Mouse (Mus musculus) ovary, adult 2 months (tissue): Measurements from ENCODE around the gene Prss54. TPM values are rescaled to one million over a fixed set of nuclear protein-coding genes. Genes with fewer than 3 reads are reported as not detected.

Source experiments
- polyA plus RNA-seq: library from polyadenylated mRNA; depleted of rRNA; stranded (reverse); fragments of >200 nt; gene quantifications from 2 replicates; pipeline ENCODE4 v1.2.3, GENCODE M21; 2012; rRNA removed

The Prss54 gene
- not detected in 2 replicates for polyA plus RNA-seq

GRCm38 (mm10) chr8:95576240-95576639 lies at the start of gene Prss54:
Gene Prss54 (minus strand): TSS chr8:95576340.

GRCm38 (mm10) chr8:95533584-95534387 lies 42.4 kb downstream of the Prss54 start, which contains the start of gene Ccdc113:
Gene Ccdc113 (plus strand): TSS chr8:95534085.

Other genes with a start within 250 kb of the Prss54 start
- gene Zfp319, start 244.4 kb downstream of the Prss54 start, polyA plus RNA-seq, result 18.1 and 18.8 TPM in 2 replicates
- 33.4 and 40.9 TPM in 2 replicates for gene Usb1, start 244.1 kb downstream of the Prss54 start, polyA plus RNA-seq
- gene Mmp15, start 224.1 kb downstream of the Prss54 start, polyA plus RNA-seq, result 23.5 and 29.9 TPM in 2 replicates
- gene Cfap20, start 141.5 kb downstream of the Prss54 start, polyA plus RNA-seq, result 111 and 127 TPM in 2 replicates
- gene Csnk2a2, start 86.3 kb downstream of the Prss54 start, polyA plus RNA-seq, result 16.6 and 19.0 TPM in 2 replicates
- 1.1 and 1.5 TPM in 2 replicates for gene Ccdc113, start 42.3 kb downstream of the Prss54 start, polyA plus RNA-seq
- gene Gins3, start 57.1 kb upstream of the Prss54 start, polyA plus RNA-seq, result 1.3 and 2.1 TPM in 2 replicates
- 37.2 and 51.0 TPM in 2 replicates for gene Ndrg4, start 100.6 kb upstream of the Prss54 start, polyA plus RNA-seq
- 15.2 and 21.4 TPM in 2 replicates for gene Setd6, start 139.5 kb upstream of the Prss54 start, polyA plus RNA-seq
- gene Cnot1, start 231.1 kb upstream of the Prss54 start, polyA plus RNA-seq, result 58.1 and 83.6 TPM in 2 replicates
- 34.8 and 45.9 TPM in 2 replicates for gene Sap18b, start 249.0 kb upstream of the Prss54 start, polyA plus RNA-seq